Mouse (Mus musculus) E14TG2a.4 (cell line): ENCODE measurements at regions not wholly inside any gene's neighbourhood (a gene's known extent, or its start where the extent isn't known, plus 50 kb on each side); places are given as distances from the start of the nearest gene placed in this dataset.

ENCODE experiments used
- CTCF ChIP-seq: conservative IDR thresholded peaks from 2 replicates; pipeline ENCODE4 v1.5.1; 2014; ENCODE audit warnings: low read length
- NANOG ChIP-seq: IDR thresholded peaks from 2 replicates; pipeline ENCODE4 v1.6.1; 2014; ENCODE audit warnings: borderline replicate concordance, low read length, mixed read lengths
- POU5F1 ChIP-seq: IDR thresholded peaks from 2 replicates; pipeline ENCODE4 v1.6.1; 2014; ENCODE audit warnings: low read length, borderline replicate concordance

DNA sequence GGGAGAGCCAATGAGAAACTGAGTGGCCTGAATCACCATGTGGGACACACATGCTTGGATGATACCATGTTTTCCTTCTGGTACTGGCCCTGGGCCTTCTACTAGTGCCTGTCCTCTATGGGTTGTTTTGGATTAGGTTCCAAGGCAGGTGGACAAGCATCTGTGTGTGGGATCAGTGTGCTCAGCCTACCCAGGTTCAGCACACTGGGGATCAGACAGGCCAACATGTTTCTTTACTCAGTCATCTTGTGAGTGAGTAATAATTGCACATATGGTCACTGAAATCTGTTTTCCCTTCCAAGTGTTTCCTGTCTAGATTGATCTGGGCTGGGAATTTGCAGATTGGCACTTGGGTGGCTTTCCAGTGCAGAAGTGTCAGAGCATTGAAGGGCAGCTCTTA lies 346.6 kb upstream of the Tmc3 start:
- TF ChIP-seq POU5F1 (no peak), CTCF (no peak), NANOG (no peak)
